Mouse (Mus musculus): Measurements from ENCODE around the gene Atg9b.
A peak's percentile ranks its signal among the peaks of the same experiment; 100 is the strongest.

Gene Atg9b

DNA sequence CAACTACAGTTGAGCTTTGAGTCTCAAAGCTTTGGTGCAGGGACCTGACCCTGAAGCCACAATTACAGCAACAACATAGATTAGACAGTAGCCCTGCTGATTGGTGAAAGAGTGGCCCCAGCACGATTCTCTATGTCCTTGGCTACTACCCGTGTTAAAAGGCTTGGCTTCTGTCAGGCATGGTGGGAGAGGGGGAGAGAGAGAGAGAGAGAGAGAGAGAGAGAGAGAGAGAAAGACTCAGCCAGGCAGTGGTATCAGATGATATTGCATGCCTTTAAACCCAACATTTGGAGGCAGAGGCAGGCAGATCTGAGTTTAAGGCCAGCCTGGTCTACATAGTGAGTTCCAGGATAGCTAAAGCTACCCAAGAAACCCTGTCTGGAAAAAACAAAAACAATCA, 10.0 kb downstream of the Atg9b start:
- no peak for DNase-seq (ENCODE audit: extremely low read depth, low read depth, low spot score)

DNA sequence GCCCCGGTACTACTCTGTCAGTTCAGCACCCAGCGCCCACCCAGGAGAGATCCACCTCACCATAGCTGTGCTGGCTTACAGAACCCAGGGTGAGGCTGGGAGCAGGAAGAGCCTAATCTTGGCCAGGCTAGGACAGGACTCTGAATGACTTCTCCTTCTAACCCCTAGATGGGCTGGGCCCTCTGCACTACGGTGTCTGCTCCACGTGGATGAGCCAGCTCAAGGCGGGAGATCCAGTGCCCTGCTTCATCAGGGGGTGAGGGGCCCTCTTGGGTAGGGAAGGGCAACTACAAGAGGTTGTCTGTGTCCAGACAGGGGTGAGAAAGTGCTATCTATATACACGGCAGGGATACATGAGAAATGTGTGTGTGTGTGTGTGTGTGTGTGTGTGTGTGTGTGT, 10.5 kb downstream of the Atg9b start:
- DNase-seq (ENCODE audit: extremely low read depth, low read depth, low spot score), result no peak

DNA sequence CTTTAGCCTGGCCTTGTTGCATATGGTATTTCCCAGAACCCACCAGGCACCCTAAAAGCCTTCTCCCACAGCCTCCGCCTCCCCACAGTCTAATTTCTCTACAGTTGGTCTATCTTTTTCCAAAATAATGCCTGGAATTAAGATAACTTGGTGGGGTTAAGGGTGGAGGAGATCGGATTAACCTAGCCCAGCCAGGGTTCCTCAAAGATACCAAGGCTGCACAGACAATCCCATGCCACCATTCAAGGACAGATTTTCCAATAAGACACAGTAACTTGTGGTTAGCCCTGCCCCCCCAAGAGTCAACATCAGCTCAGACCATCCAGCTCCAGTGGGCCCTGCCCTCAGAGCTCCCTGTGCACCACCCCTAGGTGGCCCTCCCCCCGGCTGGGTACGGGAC, 11.4 kb downstream of the Atg9b start:
- no peak for DNase-seq (ENCODE audit: extremely low read depth, low read depth, low spot score)

DNA sequence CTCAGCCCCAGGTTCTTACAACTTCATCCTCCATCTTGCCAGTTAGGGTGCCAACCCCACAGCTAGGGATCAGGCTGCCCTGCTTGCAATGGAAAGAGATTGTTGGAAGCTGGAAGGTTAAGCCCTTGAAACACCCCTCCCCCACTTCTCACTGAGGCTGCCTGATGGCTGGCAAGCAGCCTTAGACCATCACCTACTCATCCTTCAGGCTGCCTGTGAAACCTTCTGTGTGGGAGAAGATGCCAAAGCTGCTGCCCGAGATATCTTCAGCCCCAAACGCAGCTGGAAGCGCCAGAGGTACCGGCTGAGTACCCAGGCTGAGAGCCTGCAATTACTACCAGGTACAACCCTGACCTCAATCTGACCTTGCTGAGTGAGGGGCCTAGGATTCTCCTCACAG, 12.4 kb downstream of the Atg9b start:
- no peak for DNase-seq (ENCODE audit: extremely low read depth, low read depth, low spot score)

DNA sequence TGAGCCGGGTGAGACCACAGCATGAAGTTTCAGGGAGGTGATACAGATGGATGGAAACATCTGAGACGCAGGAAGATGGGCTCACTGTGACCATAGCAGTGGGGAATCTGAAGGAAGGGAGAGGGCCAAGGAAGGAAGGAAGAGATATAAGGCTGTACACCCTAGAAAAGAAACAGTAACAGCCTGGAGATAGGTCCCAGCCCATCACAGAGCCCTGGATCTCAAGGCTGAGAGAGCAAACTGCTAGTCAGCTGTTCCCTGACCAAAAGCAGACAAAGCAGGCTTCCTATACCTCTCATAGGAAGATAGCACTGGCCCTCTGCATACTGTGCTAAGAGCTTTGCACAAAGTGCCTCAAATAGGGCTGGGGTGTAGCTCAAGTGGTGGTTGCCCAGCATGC, 13.2 kb downstream of the Atg9b start:
- DNase-seq (ENCODE audit: extremely low read depth, low read depth, low spot score), result no peak

DNA sequence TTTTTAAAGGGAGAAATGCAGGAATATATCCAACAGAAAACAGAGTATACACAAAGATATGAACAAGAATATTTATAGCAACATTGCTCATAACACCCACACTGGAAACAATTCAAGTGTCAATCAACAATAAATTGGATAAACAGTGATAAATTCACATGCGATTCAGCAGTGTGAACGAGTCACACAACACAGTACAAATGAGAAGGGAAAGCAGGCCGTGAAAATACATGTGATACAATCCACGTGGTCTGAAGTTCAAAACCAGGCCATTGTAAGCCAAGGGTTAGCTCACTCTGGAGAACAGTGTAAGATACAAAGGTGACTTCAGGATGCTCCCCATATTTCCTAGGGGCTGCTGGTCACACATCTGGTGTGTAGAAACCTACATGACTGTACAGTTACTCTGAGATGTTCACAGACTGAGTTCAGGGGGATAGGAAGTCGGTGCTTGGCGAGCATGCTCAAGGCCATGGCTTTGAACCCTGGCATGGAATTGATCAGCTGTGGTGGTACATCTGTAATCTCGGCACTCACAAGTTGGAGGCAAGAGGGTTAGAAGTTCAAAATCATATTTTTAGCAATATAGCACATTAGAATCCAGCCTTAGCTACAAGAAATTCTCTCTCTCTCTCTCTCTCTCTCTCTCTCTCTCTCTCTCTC, 17.1 kb downstream of the Atg9b start:
- DNase-seq (ENCODE audit: extremely low read depth, low read depth, low spot score), result no peak

DNA sequence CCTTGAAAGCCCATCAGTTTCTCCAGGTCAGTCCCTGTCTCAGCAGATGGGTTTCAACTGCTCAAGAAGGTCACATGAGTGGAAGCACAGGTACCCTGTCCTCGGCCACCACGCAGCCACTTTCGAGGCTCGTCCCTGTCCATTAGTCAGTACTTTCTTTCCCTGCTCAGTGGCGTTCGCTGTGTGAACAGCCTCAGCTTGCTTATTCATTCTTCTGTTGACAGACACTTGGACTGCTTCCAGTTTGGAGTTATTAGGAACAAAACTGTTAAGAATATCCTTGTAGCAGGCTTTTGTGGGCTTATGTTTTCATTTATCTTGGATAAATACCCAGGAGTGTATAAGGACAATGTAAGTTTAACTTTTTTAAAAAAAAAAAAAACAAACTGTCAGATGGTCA, 17.7 kb downstream of the Atg9b start:
- DNase-seq (ENCODE audit: extremely low read depth, low read depth, low spot score), result no peak

DNA sequence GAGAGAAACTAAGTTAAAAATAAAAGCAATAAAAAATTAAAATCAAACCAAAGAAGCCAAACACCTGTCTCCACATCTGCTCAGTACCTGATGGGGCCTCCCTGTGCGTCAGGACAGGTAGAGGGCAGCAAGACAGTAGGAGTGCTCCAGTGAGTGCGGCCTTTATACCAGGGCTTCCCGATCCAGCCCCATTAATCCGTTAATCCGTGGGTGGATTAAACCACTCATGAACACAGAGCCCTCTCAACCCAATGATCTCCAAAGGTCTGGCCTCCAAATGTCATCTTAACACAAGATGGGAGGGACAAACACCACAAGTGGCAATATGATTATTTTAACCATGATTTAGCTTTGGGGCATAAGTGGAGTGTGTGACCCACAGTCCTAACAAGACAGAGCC, 18.1 kb downstream of the Atg9b start:
- no peak for DNase-seq (ENCODE audit: extremely low read depth, low read depth, low spot score)

DNA sequence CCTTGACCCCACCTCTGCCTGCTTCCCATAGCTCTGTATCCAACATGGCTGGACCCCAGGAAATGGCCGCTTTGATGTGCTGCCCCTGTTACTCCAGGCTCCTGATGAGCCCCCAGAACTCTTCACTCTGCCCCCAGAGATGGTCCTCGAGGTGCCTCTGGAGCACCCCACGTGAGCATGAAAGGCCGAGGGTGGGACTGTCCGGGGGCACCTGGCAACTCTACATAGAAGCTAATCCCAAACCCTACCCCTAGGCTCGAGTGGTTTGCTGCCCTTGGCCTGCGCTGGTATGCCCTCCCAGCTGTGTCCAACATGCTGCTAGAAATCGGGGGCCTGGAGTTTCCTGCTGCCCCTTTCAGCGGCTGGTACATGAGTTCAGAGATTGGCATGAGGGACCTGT, 22.2 kb downstream of the Atg9b start:
- DNase-seq (ENCODE audit: extremely low read depth, low read depth, low spot score), result no peak

DNA sequence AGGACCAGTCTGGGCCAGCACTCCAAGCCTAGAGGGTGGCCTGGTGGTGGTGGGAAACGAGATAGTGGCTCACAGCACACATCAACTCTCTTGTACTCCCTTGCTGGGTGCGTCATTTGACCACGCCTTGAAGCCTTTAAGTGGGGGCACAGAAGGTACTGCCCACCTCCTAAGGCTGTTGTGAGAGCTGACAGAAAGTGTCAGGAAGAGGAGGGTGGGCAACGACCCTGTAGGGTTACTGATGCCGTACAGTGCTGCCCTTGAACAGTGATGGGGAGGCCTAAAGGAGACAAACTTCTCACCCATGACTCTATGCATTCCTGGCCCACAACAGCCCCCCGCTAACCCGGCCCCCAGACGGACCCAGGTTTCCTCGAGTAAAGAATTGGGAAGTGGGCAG, 25.5 kb downstream of the Atg9b start:
- no peak for DNase-seq (ENCODE audit: extremely low read depth, low read depth, low spot score)

DNA sequence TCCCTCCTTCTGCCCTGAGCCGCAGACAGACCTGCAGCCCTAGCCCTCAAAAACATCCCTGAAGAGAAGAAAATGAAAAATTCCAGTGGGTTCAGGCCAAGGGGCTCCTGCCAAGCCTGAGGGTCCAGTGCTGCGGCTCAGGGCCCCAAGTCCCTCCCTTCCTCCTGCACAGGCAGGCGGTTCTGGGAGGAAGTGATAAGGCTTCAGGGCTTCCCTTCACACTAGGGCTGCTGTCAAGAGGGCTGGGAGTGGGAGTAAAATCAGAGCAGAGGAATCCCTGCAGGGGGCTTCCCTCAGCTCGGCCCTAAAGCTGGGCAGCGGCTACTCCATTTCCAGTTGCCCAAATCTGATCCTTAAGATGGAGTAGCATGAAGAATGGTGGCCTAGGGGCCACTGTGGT, 26.4 kb downstream of the Atg9b start:
- no peak for DNase-seq (ENCODE audit: extremely low read depth, low read depth, low spot score)

DNA sequence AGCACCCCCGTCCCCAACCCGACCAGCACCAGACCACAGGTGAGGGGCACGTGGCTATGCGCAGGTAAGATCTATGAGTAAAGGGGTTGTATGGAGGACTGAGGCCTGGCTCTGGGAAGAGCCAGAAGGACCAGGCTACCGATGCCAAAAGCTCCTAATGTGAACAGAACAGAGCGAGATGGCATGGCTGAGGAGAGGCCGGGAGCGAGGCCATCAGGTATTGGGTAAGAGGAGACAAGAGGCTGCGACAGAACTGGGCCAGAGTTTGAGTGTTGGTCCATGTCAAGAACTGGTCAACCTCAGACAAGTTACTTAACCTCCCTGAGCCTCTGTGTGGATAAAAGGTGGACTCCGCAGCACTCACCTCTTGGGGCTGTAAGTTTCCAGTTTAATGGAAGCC, 27.0 kb downstream of the Atg9b start:
- no peak for DNase-seq (ENCODE audit: extremely low read depth, low read depth, low spot score)

DNA sequence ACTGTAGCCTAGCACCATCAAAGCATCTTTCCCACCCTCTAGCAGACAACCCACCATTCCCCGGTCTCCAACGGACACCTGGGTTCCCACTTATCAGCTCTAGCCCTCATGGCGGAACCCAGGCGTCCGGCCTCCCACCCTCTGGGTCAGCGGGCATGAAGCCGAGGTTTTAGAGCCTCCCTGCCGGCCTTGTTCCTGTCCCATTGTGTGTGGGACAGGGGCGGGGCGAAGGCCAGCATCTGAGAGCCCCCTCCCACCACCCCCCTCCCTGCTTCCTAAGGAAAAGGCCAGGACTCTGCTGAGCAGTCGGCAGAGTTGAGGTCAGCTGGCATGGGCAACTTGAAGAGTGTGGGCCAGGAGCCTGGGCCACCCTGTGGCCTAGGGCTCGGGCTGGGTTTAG, 27.4 kb downstream of the Atg9b start, which contains the start of gene Nos3:
Gene Nos3 (plus strand): TSS at position 303 of the 400 bp plus-strand sequence.
- no peak for DNase-seq (ENCODE audit: extremely low read depth, low read depth, low spot score)

DNA sequence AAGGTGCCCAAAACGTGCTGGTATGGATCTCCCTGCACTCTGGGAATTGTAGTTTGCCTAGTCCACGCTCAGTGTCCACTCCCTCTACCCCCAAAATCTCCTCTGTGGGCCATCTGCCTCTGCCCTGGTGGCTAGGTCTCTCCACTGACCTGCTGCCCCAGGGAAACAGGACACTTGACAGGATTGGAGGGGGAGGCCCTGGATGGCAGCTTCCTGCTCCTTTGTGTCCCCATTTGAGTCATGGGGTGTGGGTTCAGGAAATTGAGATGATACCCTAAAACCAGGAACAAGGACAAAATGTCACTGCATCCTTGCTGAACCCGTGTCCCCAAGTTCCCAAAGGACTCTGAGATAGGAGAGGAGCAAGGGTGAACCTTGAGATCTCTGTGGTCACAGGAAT, 27.9 kb downstream of the Atg9b start:
- no peak for DNase-seq (ENCODE audit: extremely low read depth, low read depth, low spot score)

DNA sequence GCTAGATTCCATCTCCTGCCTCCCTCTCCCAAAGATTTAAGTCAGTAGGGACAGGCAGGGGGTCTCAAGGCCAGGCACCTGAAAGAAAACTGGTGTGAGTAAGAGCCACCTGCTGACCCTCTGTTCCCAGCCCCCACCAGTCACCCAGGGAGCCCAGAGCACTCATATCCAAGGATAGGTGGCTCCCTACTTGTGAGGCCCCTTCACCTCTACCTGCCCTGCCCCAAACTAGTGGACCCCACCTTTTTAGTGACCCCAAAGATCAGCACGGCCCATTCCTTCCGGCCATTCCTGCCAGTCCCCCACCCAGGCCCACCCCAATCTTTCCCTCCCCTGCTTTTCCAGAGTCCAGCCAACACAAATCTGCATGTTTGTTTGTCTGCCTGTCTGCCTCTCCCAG, 28.5 kb downstream of the Atg9b start:
- DNase-seq (ENCODE audit: extremely low read depth, low read depth, low spot score), result no peak

DNA sequence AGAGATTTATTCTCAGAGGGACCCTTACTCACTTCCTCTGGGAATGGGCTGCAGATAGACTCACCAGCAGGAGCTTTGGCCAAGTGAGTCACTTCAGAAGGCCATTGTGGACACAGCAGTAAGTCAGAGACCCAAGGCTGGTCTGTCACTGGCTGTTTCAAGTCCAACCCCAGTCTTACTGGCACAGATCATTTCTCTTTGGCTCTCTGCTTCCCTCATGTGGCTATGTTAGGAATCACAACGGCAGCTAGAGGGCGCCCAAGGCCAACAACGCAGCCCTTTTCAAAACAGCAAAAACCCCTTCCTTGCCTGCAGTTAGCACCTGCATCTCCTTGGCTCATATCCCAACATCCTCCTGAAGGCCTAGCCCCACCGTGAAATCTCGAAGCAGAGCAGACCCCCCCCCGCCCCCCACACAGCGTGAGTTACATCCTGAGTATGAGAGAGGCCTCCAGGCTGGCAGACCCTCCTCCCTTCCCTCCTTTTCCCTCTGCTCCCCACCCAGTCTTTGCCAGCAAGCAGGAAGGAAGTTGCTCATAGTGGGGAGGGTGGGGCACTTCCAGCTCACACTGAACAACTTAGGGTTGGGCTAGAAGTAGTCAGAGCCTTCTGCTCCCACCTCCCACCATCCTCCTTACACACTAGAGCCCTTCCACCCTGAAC, 31.0 kb downstream of the Atg9b start:
- DNase-seq (ENCODE audit: extremely low read depth, low read depth, low spot score), result no peak

DNA sequence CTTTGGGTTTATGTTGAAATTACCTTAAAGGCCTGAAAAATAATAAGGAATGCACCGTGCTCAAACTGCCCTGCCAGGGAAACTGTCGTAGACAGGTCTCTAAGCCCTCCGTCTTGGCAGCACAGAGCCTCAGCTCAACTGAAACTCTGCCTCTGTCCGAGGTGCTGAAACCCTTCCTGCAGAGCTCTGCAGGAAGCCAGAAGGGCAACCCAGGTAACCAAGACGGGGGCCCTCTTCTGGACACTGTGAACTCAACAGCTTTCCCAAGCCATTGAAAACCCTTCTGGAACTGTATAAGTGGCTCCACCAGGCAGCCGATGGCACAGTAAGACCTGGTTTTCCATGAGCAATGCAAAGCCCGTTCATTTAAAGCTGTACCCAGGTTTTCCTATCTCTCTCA, 34.5 kb downstream of the Atg9b start:
- peak; percentile 16 for DNase-seq (ENCODE audit: extremely low read depth, low read depth, low spot score)

DNA sequence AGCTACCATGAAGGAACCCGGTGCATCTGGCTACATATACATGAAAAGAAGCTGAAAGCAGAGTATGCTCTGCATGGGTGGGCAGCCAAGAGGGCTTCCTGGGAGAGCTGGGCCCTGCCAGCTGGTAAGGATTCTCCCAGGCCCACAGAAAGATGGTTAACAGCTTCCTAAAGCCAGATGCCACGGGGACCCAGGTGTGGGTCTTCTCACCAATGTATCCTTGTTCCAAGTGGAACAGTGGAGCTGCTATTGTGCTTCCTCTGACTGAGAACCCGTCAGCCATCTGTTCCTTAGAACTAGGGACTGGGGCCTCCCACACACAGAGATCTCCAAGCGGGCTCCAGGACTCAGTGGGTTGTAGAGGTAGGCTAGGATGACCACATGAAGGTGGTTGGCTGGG, 35.2 kb downstream of the Atg9b start:
- DNase-seq (ENCODE audit: extremely low read depth, low read depth, low spot score), result no peak

DNA sequence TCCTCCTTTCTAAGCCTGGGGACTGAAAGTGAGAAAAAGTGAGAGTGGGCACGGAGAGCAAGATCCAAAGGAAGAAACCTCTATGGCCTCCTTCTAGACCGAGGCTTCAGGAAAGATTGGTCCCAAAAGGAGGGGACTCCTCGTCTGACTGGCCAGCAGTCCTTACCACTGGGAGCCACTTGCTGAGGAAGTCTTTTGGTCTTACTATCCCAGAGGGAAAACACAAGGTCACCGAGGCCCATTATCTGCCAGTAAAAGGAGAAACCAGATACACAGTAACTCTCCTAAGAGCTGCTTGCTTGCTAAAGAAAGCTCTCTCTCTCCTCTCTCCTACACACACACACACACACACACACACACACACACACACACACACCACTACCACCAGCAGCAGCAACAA, 38.6 kb downstream of the Atg9b start:
- no peak for DNase-seq (ENCODE audit: extremely low read depth, low read depth, low spot score)

DNA sequence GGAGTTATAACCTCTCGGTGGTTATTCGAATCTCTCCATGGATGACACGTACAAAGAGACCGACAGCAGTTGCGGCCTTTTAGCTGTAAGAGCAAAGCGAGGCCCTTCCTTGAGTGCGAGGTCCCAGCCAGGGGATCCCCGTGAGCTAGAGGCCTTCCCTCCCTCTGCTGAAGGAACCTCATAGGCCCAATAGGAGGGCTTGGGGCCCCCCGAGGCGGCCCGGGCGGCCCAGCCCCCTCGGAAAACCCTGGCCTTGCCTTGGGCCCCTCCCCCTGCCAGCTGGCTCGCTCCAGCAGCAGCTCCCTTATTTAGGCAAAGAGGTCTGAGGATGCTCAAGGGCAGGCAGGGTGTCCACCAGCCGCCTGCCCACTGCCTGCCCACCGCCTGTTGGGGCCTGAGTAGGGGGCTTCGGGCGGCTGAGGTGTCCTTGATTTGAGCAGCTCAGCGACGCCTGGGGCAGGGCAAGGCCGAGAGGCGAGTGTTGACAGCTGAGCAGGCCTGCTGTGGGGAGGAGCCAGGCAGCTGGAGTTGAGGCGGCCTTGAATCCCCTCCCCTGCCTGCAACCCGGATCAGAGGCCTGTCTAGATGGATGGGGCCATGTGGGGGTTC, 39.6 kb downstream of the Atg9b start:
- DNase-seq (ENCODE audit: extremely low read depth, low read depth, low spot score), result no peak

DNA sequence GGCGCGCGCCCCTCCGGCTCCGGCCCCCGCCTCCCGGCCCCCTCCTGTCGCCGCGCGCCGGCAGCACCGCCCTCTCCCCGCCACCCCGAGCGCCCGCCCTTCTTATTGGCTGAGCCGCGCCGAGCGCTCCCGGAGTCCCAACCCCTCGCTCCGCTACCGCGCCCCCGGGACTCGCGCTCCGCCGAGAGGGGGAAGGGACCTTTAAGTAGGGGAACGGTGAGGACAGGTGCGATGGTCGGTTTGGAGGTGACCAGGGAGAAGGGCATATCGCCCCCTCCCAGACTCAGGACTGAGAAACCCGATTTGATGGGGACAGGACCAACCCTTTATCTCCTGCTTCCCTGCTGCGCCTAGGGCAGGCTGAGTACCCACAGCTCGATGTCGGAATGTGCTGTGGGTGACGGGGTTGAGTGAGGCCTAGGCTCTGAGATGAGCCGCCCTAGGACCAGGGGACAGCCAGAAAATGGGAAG, 40.2 kb downstream of the Atg9b start:
- DNase-seq (ENCODE audit: extremely low read depth, low read depth, low spot score), result no peak

DNA sequence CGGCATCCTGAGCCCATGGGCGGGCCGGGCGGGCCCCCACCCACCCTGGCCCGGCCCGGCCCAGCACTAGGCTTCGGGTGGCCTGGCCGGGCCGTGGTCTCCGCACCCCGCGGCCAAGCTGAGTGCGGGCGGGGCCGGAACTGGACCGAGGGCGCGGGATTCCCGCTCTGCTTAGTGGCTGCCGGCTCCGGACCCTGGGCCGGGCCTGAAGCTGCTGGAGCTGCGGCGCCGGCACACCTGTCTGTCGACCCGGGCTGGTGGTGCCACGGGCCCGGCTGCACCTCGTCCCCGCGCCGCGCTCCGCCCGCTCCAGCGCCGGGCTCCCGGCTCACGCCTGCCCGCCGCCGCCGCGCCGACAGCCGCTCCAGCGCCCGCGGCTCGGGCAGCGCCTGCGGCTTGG, 40.7 kb downstream of the Atg9b start, which contains the start of gene Kcnh2:
Gene Kcnh2 (minus strand): TSS at position 327 of the 400 bp plus-strand sequence.
- no peak for DNase-seq (ENCODE audit: extremely low read depth, low read depth, low spot score)

All from fat pad, adult 2 months (tissue).